Mouse (Mus musculus) layer of hippocampus, adult 2 months (tissue): ENCODE measurements around the gene Styk1. TPM values are rescaled to one million over a fixed set of nuclear protein-coding genes. Genes with fewer than 3 reads are reported as not detected.

Experiments used
- DNase-seq, 2 experiments: peaks; one replicate each; pipeline ENCODE4 v3.0.0; 2022; ENCODE audit warnings: low spot score in 2 of 2
- H3K27ac ChIP-seq: fragments of 200-600 bp; 2 replicates; pipeline ENCODE4 v1.8.1; 2022
- H3K4me3 ChIP-seq: fragments of 200-600 bp; 2 replicates; pipeline ENCODE4 v1.8.1; 2022; ENCODE audit warnings: mild to moderate bottlenecking
- CTCF ChIP-seq: fragments of 200-600 bp; conservative IDR thresholded peaks from 2 replicates; pipeline ENCODE4 v1.8.1; 2022; ENCODE audit warnings: antibody characterized with exemption, mild to moderate bottlenecking, moderate library complexity
- long read RNA-seq, 2 experiments: library from polyadenylated mRNA; stranded (forward); transcript quantifications; one replicate each; pipeline ENCODE4 v2.0.0; 2021; ENCODE audit warnings: borderline mapping rate in 2 of 2
- total RNA-seq, 2 experiments: library from RNA; stranded (reverse); gene quantifications; 2 replicates each; pipeline ENCODE4 v1.2.3; 2021

Gene Styk1
- total RNA-seq, result under 1 TPM; 0.52 to 0.67 TPM
- long read RNA-seq, experiment 1, result 0 reads
- long read RNA-seq, experiment 2, result 0 reads

- TF ChIP-seq CTCF, result peak; percentile 97
- DNase-seq, result peak; percentile 86 to 90
- peak within 1 kb of the TSS; percentile 54 for H3K4me3 ChIP-seq
- no peak within 1 kb of the TSS for H3K27ac ChIP-seq
These were observed at the start of gene Styk1 for GRCm38 (mm10) chr6:131353352-131353919. Gene Styk1 (minus strand): TSS chr6:131353597.

DNA sequence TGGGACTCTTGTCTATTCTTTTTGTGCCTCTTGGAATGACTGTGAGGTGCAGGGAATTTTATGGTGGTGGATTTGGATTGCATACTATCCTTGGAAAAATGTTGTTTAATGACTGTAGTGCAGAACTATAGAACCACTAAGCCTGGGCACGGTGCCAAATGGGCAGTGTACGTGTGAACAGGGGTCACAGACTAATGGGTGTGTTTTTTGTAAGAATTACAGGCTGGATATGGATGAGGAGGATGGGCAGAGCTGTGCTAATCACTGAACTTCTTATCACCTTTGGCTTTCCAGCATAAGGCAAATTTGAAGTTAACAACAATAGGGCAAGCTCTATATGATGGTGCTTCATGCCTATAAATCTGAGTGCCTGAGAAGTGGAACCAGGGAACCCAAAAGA lies 49.6 kb upstream of the Styk1 start:
- DNase-seq, result no peak
- no peak overlapping the region for H3K4me3 ChIP-seq
- H3K27ac ChIP-seq, result 0 out of 2 replicates have a peak overlapping the region, but pooled peaks have one; percentile 0
- TF ChIP-seq CTCF, result no peak

DNA sequence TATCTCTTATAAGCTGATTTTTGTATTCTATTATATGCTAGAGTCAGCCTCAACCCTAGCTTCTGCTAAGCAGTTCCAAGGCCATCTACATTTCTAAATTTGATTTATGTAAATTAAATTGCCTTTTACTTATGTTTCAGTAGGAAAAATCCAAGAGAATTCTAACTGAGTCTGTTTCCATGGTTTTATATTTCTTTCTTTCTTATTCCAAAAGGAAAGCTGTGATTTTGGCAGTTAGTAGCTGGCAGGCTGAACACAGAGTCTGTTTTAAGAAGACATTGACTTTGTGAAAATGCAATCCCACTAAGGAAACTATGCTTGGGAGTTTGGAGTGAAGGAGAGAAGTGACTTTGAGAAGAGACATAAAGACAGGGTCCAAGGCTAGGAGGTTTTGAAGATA lies 49.2 kb upstream of the Styk1 start:
- H3K27ac ChIP-seq, result peak overlapping the region; percentile 72
- no peak for DNase-seq
- H3K4me3 ChIP-seq, result no peak overlapping the region
- no peak for TF ChIP-seq CTCF

- Histone ChIP-seq H3K4me3 (no peak overlapping the region), H3K27ac (no peak overlapping the region)
- TF ChIP-seq CTCF, result no peak
- DNase-seq, result no peak
These were observed 47.9 kb upstream of the Styk1 start for GRCm38 (mm10) chr6:131401259-131401658.

GRCm38 (mm10) chr6:131396650-131397049 lies 43.3 kb upstream of the Styk1 start:
- Histone ChIP-seq H3K4me3 (no peak overlapping the region), H3K27ac (no peak overlapping the region)
- no peak for DNase-seq
- TF ChIP-seq CTCF, result no peak

- DNase-seq, result no peak
- Histone ChIP-seq H3K4me3 (no peak overlapping the region), H3K27ac (no peak overlapping the region)
- no peak for TF ChIP-seq CTCF
These were observed 40.7 kb upstream of the Styk1 start for GRCm38 (mm10) chr6:131393873-131394660.

- peak within 1 kb of the TSS; percentile 84 for H3K27ac ChIP-seq
- H3K4me3 ChIP-seq, result peak within 1 kb of the TSS; percentile 81
- DNase-seq, result peak; percentile 85 to 88
- TF ChIP-seq CTCF, result no peak; the same call in 1 of the 2 replicates
These were observed 34.9 kb upstream of the Styk1 start, which contains the start of gene Ybx3 for GRCm38 (mm10) chr6:131388040-131389021. Gene Ybx3 (minus strand): TSS chr6:131388476.

DNA sequence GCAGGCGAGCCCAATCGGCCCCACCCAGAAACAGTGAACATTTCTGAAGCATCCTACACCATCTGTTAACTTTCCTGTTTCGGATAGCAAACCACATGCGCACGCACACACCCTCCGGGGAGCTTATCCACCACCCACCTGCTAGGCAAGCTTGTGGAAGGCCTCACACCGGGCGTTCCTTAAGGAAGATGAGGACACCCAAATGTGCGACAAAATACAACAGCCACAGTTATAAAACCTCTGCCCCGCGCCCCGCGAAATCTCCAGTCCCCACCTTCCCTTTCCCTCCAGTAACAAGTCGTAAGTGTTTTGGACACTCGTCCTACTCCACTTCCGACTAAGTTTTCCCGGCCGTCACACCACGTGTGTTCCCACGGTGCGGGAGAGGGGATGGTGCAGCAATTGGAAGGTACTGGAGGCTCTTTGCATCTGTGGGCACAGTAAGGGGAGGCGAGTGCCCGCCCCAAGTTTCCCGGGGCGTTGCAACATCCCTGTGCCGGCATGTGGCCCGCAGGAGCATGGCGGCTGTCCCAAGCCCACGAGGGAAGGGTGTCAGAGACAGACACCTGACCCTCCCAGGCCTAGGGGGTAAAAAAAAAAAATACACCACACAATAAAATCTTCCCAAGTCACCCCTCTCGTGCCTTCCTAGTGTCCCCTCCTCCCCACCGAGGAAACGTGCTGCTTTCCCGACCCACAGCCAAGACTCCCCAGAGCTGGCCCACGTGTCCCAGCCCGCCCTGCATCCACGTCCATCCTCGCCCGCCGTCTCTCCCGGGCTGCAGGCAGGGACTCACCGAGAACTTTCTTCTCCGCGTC lies 34.0 kb upstream of the Styk1 start:
- Histone ChIP-seq H3K4me3 (peak overlapping the region; percentile 81), H3K27ac (peak overlapping the region; percentile 84)
- peak; percentile 62 to 81 for DNase-seq
- no peak for TF ChIP-seq CTCF

- 0 out of 2 replicates have a peak overlapping the region, but pooled peaks have one; percentile 84 for H3K27ac ChIP-seq
- peak overlapping the region; percentile 81 for H3K4me3 ChIP-seq
- no peak for DNase-seq
- no peak for TF ChIP-seq CTCF
These were observed 33.1 kb upstream of the Styk1 start for GRCm38 (mm10) chr6:131386416-131387019.

GRCm38 (mm10) chr6:131385469-131385868 lies 32.1 kb upstream of the Styk1 start:
- no peak for TF ChIP-seq CTCF
- Histone ChIP-seq H3K27ac (no peak overlapping the region), H3K4me3 (no peak overlapping the region)
- no peak for DNase-seq

DNA sequence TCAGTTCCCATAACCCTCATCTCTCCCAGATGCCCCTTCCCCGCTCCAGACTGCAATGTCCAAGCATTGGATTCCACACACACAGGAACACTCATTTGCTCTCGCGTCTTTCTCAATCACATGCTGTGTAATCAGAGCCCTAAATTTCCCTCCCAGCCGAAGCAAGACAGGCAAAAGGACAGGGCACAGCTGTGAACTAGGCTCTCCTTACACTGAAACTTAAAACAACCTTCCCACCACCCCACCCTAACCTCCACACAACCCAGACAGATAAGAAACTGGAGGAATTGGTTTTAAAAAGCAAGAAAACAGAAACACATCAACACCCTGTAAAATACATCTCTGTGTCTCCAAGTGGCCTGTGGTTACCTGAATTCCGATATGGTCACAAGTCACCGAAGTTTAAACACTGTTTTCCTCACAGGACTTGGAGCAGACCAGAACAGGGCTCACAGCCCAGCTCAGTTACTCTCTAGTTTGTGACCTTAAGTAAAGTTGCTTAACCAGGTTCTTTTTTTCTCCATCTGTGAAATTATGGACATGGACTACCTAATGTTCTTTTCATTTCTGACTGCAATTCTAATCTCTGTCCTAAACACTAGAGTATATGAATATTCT lies 30.4 kb upstream of the Styk1 start:
- DNase-seq, result no peak
- Histone ChIP-seq H3K4me3 (no peak overlapping the region), H3K27ac (no peak overlapping the region)
- TF ChIP-seq CTCF, result no peak
